Mouse (Mus musculus) thymus, postnatal 10 days (tissue): ENCODE data around the gene Slc7a5.

ENCODE experiments used
- DNase-seq, 2 experiments: peaks; one replicate each; pipeline ENCODE4 v3.0.0; 2021; ENCODE audit warnings: low spot score in 2 of 2

The Slc7a5 gene

GRCm38 (mm10) chr8:121907587-121908248 is at the start of gene Slc7a5:
TSS of gene Slc7a5 (minus strand) at chr8:121907694.
- peak; percentile 96 to 99 for DNase-seq

GRCm38 (mm10) chr8:121955825-121956500 is 48.5 kb upstream of the Slc7a5 start:
- DNase-seq = no peak

- no peak for DNase-seq
Measured at GRCm38 (mm10) chr8:121954981-121955555, 47.6 kb upstream of the Slc7a5 start.

- no peak for DNase-seq
Measured at GRCm38 (mm10) chr8:121953821-121954545, 46.5 kb upstream of the Slc7a5 start.

GRCm38 (mm10) chr8:121952800-121953199 is 45.3 kb upstream of the Slc7a5 start:
- no peak for DNase-seq

- DNase-seq = no peak
Measured at GRCm38 (mm10) chr8:121952122-121952521, 44.6 kb upstream of the Slc7a5 start.

- no peak for DNase-seq
Measured at GRCm38 (mm10) chr8:121951656-121952009, 44.1 kb upstream of the Slc7a5 start.

- peak; percentile 63 to 70 for DNase-seq
Measured at GRCm38 (mm10) chr8:121950749-121951655, 43.5 kb upstream of the Slc7a5 start.

GRCm38 (mm10) chr8:121949941-121950748 is 42.7 kb upstream of the Slc7a5 start:
- peak; percentile 96 to 99 for DNase-seq

GRCm38 (mm10) chr8:121949222-121949800 is 41.8 kb upstream of the Slc7a5 start, which contains the start of gene Banp:
TSS of gene Banp (plus strand) at chr8:121949750.
- peak in 1 of 2 experiments; percentile 9 for DNase-seq

- peak; percentile 11 to 19 for DNase-seq
Measured at GRCm38 (mm10) chr8:121948321-121949145, 41.0 kb upstream of the Slc7a5 start.

- peak; percentile 84 to 89 for DNase-seq
Measured at GRCm38 (mm10) chr8:121947753-121948141, 40.3 kb upstream of the Slc7a5 start.

- DNase-seq = no peak
Measured at GRCm38 (mm10) chr8:121947047-121947752, 39.7 kb upstream of the Slc7a5 start.

- no peak for DNase-seq
Measured at GRCm38 (mm10) chr8:121946351-121946750, 38.9 kb upstream of the Slc7a5 start.

GRCm38 (mm10) chr8:121944831-121945230 is 37.3 kb upstream of the Slc7a5 start, which contains the start of gene Car5a:
TSS of gene Car5a (minus strand) at chr8:121944904.
- DNase-seq = no peak

- no peak for DNase-seq
Measured at GRCm38 (mm10) chr8:121943716-121944115, 36.2 kb upstream of the Slc7a5 start.

GRCm38 (mm10) chr8:121943057-121943540 is 35.6 kb upstream of the Slc7a5 start:
- no peak for DNase-seq

- DNase-seq = no peak
Measured at GRCm38 (mm10) chr8:121938732-121939131, 31.2 kb upstream of the Slc7a5 start.
